In genomic region chr3:134190046-134190445, GRCm38 (mm10) we compare ENCODE assay signal across 8 mouse cellular contexts. TPM values are rescaled to one million over a fixed set of nuclear protein-coding genes. Genes with fewer than 3 reads are reported as not detected.
DNase-seq lines count a peak whose midpoint lies in the region; ATAC-seq lines count a peak whose summit lies in the region.

No protein-coding gene starts in this region.

- peak; percentile 89 for ATAC-seq in intestine, embryonic 15.5 days
- peak; percentile 61; the same call in 1 of the 2 replicates for ATAC-seq in neural tube, embryonic 13.5 days (ENCODE audit: low read depth)

- peak; percentile 5 for DNase-seq in adrenal gland, adult 2 months
- no peak for DNase-seq in adrenal gland, adult 18-20 months (ENCODE audit: low spot score in 2 of 2)
- peak; percentile 6 to 25 for DNase-seq in right cerebral cortex, adult 2 months (ENCODE audit: low spot score in 2 of 2)
- no peak for DNase-seq in right cerebral cortex, postnatal 14 days
- no peak for DNase-seq in gastrocnemius, postnatal 4 days (ENCODE audit: low spot score in 2 of 2)
- DNase-seq in frontal cortex, postnatal 14 days (ENCODE audit: low spot score in 2 of 2), result no peak

- no peaks in the 10 kb centered on the region for H3K27me3 ChIP-seq in intestine, embryonic 15.5 days (replicated peaks)
- no peaks in the 10 kb centered on the region for H3K27me3 ChIP-seq in neural tube, embryonic 13.5 days

- no peak overlapping the region for H3K9ac ChIP-seq in intestine, embryonic 15.5 days
- peak overlapping the region; percentile 53 for H3K9ac ChIP-seq in neural tube, embryonic 13.5 days

- H3K27ac ChIP-seq in intestine, embryonic 15.5 days, result no peak overlapping the region
- no peak overlapping the region for H3K27ac ChIP-seq in neural tube, embryonic 13.5 days (replicated peaks)

- H3K9me3 ChIP-seq in intestine, embryonic 15.5 days, result no peaks in the 10 kb centered on the region
- H3K9me3 ChIP-seq in neural tube, embryonic 13.5 days, result no peaks in the 10 kb centered on the region

- no peaks in the 10 kb centered on the region for H3K36me3 ChIP-seq in intestine, embryonic 15.5 days
- no peaks in the 10 kb centered on the region for H3K36me3 ChIP-seq in neural tube, embryonic 13.5 days

- H3K4me3 ChIP-seq in intestine, embryonic 15.5 days (replicated peaks), result no peak overlapping the region
- H3K4me3 ChIP-seq in neural tube, embryonic 13.5 days, result peak overlapping the region; percentile 27

- H3K4me2 ChIP-seq in intestine, embryonic 15.5 days (replicated peaks), result peak overlapping the region; percentile 38; the same call in 1 of the 2 replicates
- peak overlapping the region; percentile 54 for H3K4me2 ChIP-seq in neural tube, embryonic 13.5 days

- WGBS in intestine, embryonic 15.5 days, result 41% methylated on average over 11 of the region's 11 CpGs
- 36% methylated on average over 11 of the region's 11 CpGs for WGBS in neural tube, embryonic 13.5 days

- H3K4me1 ChIP-seq in intestine, embryonic 15.5 days (replicated peaks), result no peaks in the 10 kb centered on the region
- H3K4me1 ChIP-seq in neural tube, embryonic 13.5 days (replicated peaks), result no peaks in the 10 kb centered on the region; the same call in 1 of the 2 replicates

RNA-seq across cellular contexts. Expression of gene Cxxc4, which starts 46.2 kb away (rescaled TPM):
- 1 to 10 TPM; 5.4 to 7.4 TPM for total RNA-seq in adrenal gland, adult 2 months (2021)
- 2.7 and 3.0 TPM in 2 replicates for polyA plus RNA-seq in adrenal gland, adult 2 months (2012; rRNA removed)
- total RNA-seq in adrenal gland, adult 18-20 months (2021), result 1 to 10 TPM; 4.9 TPM
- 2.8 and 3.8 TPM in 2 replicates for polyA plus RNA-seq in intestine, embryonic 15.5 days (2015; fragmentation: Nextera tagmentation; extraction: Ambion mirVana)
- 29.3 and 29.5 TPM in 2 replicates for polyA plus RNA-seq in neural tube, embryonic 13.5 days (2015; fragmentation: Nextera tagmentation; extraction: Ambion mirVana)
- 1 to 10 TPM; 2.2 to 2.7 TPM for total RNA-seq in gastrocnemius, postnatal 4 days (2021)

Comparison
In these comparisons a context has a peak if more than half of its experiments do, and no peak if none do; other contexts are left out.
1. DNase-seq: peak in adrenal gland, adult 2 months (single experiment) and right cerebral cortex, adult 2 months (2 of 2); none in adrenal gland, adult 18-20 months (0 of 2), right cerebral cortex, postnatal 14 days (single experiment), gastrocnemius, postnatal 4 days (0 of 2) and frontal cortex, postnatal 14 days (0 of 2).